Mouse (Mus musculus): ENCODE data around the gene Metap2. TPM values are rescaled to one million over a fixed set of nuclear protein-coding genes. Genes with fewer than 3 reads are reported as not detected.
"Not testable (repeated sequence)": the region's sequence is repeated elsewhere in the genome, so short reads cannot be mapped to it uniquely, and the experiment has no call there.

Metap2 gene
- polyA plus RNA-seq, 1 experiment from 2014 or later = 198 TPM

GRCm38 (mm10) chr10:93831730-93832574 lies 64.9 kb downstream of the Metap2 start:
- Histone ChIP-seq H3K27me3 (ENCODE audit: insufficient read depth, poor library complexity, severe bottlenecking) (peaks cover 52% of the 10 kb centered on the region), H3K27ac (peak overlapping the region; percentile 77; the same call in 1 of the 2 replicates), H3K36me3 (no peaks in the 10 kb centered on the region), H3K9me3 (no peaks in the 10 kb centered on the region), H3K4me3 (peak overlapping the region; percentile 44), H3K4me1 (replicated peaks) (peaks cover 41% of the 10 kb centered on the region)
- 4% methylated on average over 18 of the region's 18 CpGs for WGBS
- DNase-seq (ENCODE audit: low spot score) = peak; percentile 15

GRCm38 (mm10) chr10:93830931-93831729 lies 65.8 kb downstream of the Metap2 start, which contains the start of gene Usp44:
TSS of gene Usp44 (plus strand) at chr10:93831555.
- Histone ChIP-seq H3K36me3 (no peaks in the 10 kb centered on the region), H3K27me3 (ENCODE audit: insufficient read depth, poor library complexity, severe bottlenecking) (peaks cover 45% of the 10 kb centered on the region), H3K4me1 (replicated peaks) (peaks cover 37% of the 10 kb centered on the region), H3K4me3 (peak within 1 kb of the TSS; percentile 44), H3K9me3 (no peaks in the 10 kb centered on the region), H3K27ac (peak within 1 kb of the TSS; percentile 77)
- 7% methylated on average over 22 of the region's 22 CpGs for WGBS
- peak; percentile 39 for DNase-seq (ENCODE audit: low spot score)

GRCm38 (mm10) chr10:93829898-93830831 lies 66.7 kb downstream of the Metap2 start:
- no peaks in the 10 kb centered on the region for H3K9me3 ChIP-seq
- no peak overlapping the region for H3K27ac ChIP-seq
- peaks cover 44% of the 10 kb centered on the region for H3K27me3 ChIP-seq (ENCODE audit: insufficient read depth, poor library complexity, severe bottlenecking)
- H3K4me3 ChIP-seq = no peak overlapping the region
- no peak for DNase-seq (ENCODE audit: low spot score)
- H3K4me1 ChIP-seq (replicated peaks) = peaks cover 37% of the 10 kb centered on the region
- H3K36me3 ChIP-seq = no peaks in the 10 kb centered on the region
- 36% methylated on average over 9 of the region's 9 CpGs for WGBS

GRCm38 (mm10) chr10:93818661-93819060 lies 78.2 kb downstream of the Metap2 start:
- Histone ChIP-seq H3K36me3 (no peaks in the 10 kb centered on the region), H3K9me3 (no peaks in the 10 kb centered on the region), H3K4me1 (replicated peaks) (peaks cover 5% of the 10 kb centered on the region; the same call in 1 of the 2 replicates), H3K27me3 (ENCODE audit: insufficient read depth, poor library complexity, severe bottlenecking) (peaks cover 12% of the 10 kb centered on the region), H3K27ac (no peak overlapping the region), H3K4me3 (no peak overlapping the region)
- 43% methylated on average over 7 of the region's 7 CpGs for WGBS
- DNase-seq (ENCODE audit: low spot score) = peak; percentile 54

GRCm38 (mm10) chr10:93813755-93814154 lies 83.1 kb downstream of the Metap2 start:
- Histone ChIP-seq H3K27ac (no peak overlapping the region), H3K9me3 (no peaks in the 10 kb centered on the region), H3K27me3 (ENCODE audit: insufficient read depth, poor library complexity, severe bottlenecking) (0 out of 2 replicates have a peak, but pooled peaks cover 1% of the 10 kb centered on the region), H3K36me3 (no peaks in the 10 kb centered on the region), H3K4me1 (replicated peaks) (no peaks in the 10 kb centered on the region; the same call in 1 of the 2 replicates), H3K4me3 (no peak overlapping the region)
- peak; percentile 18 for DNase-seq (ENCODE audit: low spot score)
- WGBS = 73% methylated on average over 10 of the region's 10 CpGs

GRCm38 (mm10) chr10:93812774-93813415 lies 84.0 kb downstream of the Metap2 start:
- no peaks in the 10 kb centered on the region; the same call in 1 of the 2 replicates for H3K4me1 ChIP-seq (replicated peaks)
- peak; percentile 80 for DNase-seq (ENCODE audit: low spot score)
- no peaks in the 10 kb centered on the region for H3K27me3 ChIP-seq (ENCODE audit: insufficient read depth, poor library complexity, severe bottlenecking)
- H3K4me3 ChIP-seq = no peak overlapping the region
- WGBS = 25% methylated on average over 10 of the region's 10 CpGs
- no peaks in the 10 kb centered on the region for H3K9me3 ChIP-seq
- H3K36me3 ChIP-seq = no peaks in the 10 kb centered on the region
- H3K27ac ChIP-seq = 0 out of 2 replicates have a peak overlapping the region, but pooled peaks have one; percentile 62

- H3K4me3 ChIP-seq = no peak overlapping the region
- H3K9me3 ChIP-seq = no peaks in the 10 kb centered on the region
- H3K27me3 ChIP-seq (ENCODE audit: insufficient read depth, poor library complexity, severe bottlenecking) = no peaks in the 10 kb centered on the region
- no peak for DNase-seq (ENCODE audit: low spot score)
- 85% methylated on average over 7 of the region's 7 CpGs for WGBS
- no peaks in the 10 kb centered on the region for H3K36me3 ChIP-seq
- H3K27ac ChIP-seq = no peak overlapping the region
- H3K4me1 ChIP-seq (replicated peaks) = no peaks in the 10 kb centered on the region; the same call in 1 of the 2 replicates
These were observed 84.8 kb downstream of the Metap2 start for GRCm38 (mm10) chr10:93812098-93812497.

GRCm38 (mm10) chr10:93810590-93811185 lies 86.2 kb downstream of the Metap2 start:
- DNase-seq (ENCODE audit: low spot score) = no peak
- Histone ChIP-seq H3K4me3 (no peak overlapping the region), H3K36me3 (no peaks in the 10 kb centered on the region), H3K4me1 (replicated peaks) (no peaks in the 10 kb centered on the region; the same call in 1 of the 2 replicates), H3K9me3 (no peaks in the 10 kb centered on the region), H3K27ac (peak overlapping the region; percentile 1; the same call in 1 of the 2 replicates), H3K27me3 (ENCODE audit: insufficient read depth, poor library complexity, severe bottlenecking) (no peaks in the 10 kb centered on the region)
- WGBS = 55% methylated on average over 7 of the region's 7 CpGs

GRCm38 (mm10) chr10:93809438-93809837 lies 87.5 kb downstream of the Metap2 start:
- H3K36me3 ChIP-seq; DNase-seq (ENCODE audit: low spot score); H3K9me3 ChIP-seq; H3K4me3 ChIP-seq; H3K4me1 ChIP-seq (replicated peaks); H3K27ac ChIP-seq; H3K27me3 ChIP-seq (ENCODE audit: insufficient read depth, poor library complexity, severe bottlenecking): not testable (repeated sequence)
- 94% methylated on average over 8 of the region's 8 CpGs for WGBS

Measured in hindbrain, embryonic 10.5 days (tissue).